ENCODE assay signal across 14 mouse cellular contexts in genomic region chr12:15809657-15810056, GRCm38 (mm10). TPM values are rescaled to one million over a fixed set of nuclear protein-coding genes. Genes with fewer than 3 reads are reported as not detected.
DNase-seq lines count a peak whose midpoint lies in the region; ATAC-seq and TF ChIP-seq lines count a peak whose summit lies in the region.
"Had no signal": no experiment of that assay in that cellular context is flagged by ENCODE, and none has a peak within 500 bp of the region (broad histone marks: within the 10 kb centered on the region; RNA-seq: fewer than 3 reads in every experiment).

No protein-coding gene starts in this region.

- H3K4me3 ChIP-seq in gastrocnemius, adult 2 months: peak overlapping the region; percentile 35
- H3K4me3 ChIP-seq in hindbrain, embryonic 15.5 days: peak overlapping the region; percentile 18
- 0 out of 2 replicates have a peak overlapping the region, but pooled peaks have one; percentile 6 for H3K4me3 ChIP-seq in neural tube, embryonic 15.5 days (replicated peaks)
- H3K4me3 ChIP-seq: embryonic facial prominence, embryonic 12.5 days; kidney, embryonic 15.5 days; myocyte had no signal

- no peaks in the 10 kb centered on the region for H3K9me3 ChIP-seq in hindbrain, embryonic 15.5 days
- H3K9me3 ChIP-seq in neural tube, embryonic 15.5 days (replicated peaks): no peaks in the 10 kb centered on the region
- H3K9me3 ChIP-seq: embryonic facial prominence, embryonic 12.5 days; kidney, embryonic 15.5 days had no signal

- no peak for ATAC-seq in hindbrain, embryonic 15.5 days (ENCODE audit: low FRiP score, low read depth)
- ATAC-seq in neural tube, embryonic 15.5 days (ENCODE audit: low FRiP score): no peak
- ATAC-seq in erythroblast, adult 5-6 weeks (replicated peaks; ENCODE audit: low FRiP score, poor library complexity, severe bottlenecking): no peak
- ATAC-seq: liver, postnatal 0 days had no signal

- intact Hi-C loops in gastrocnemius, adult 2 months (cut with DNase I): loop anchor here (2.0 to 10.0 kb wide), 5 partner anchors 45 to 375 kb away; no protein-coding TSS in a partner anchor

- 43% methylated on average over 7 of the region's 7 CpGs for WGBS in hindbrain, embryonic 15.5 days
- 60% methylated on average over 7 of the region's 7 CpGs for WGBS in neural tube, embryonic 15.5 days

- 0 out of 2 replicates have a peak overlapping the region, but pooled peaks have one; percentile 3 for H3K9ac ChIP-seq in hindbrain, embryonic 15.5 days
- H3K9ac ChIP-seq in neural tube, embryonic 15.5 days (replicated peaks): peak overlapping the region; percentile 28; the same call in 1 of the 2 replicates
- H3K9ac ChIP-seq: embryonic facial prominence, embryonic 12.5 days; kidney, embryonic 15.5 days; liver, postnatal 0 days had no signal

- TF ChIP-seq CTCF in gastrocnemius, adult 2 months (IDR thresholded peaks at IDR 0.05): no peak

- H3K4me2 ChIP-seq in hindbrain, embryonic 15.5 days: peak overlapping the region; percentile 61
- H3K4me2 ChIP-seq in neural tube, embryonic 15.5 days: peak overlapping the region; percentile 67
- H3K4me2 ChIP-seq: embryonic facial prominence, embryonic 12.5 days; kidney, embryonic 15.5 days had no signal

- no peaks in the 10 kb centered on the region for H3K27me3 ChIP-seq in hindbrain, embryonic 15.5 days
- H3K27me3 ChIP-seq in neural tube, embryonic 15.5 days (replicated peaks): no peaks in the 10 kb centered on the region
- H3K27me3 ChIP-seq: CH12.LX; embryonic facial prominence, embryonic 12.5 days; kidney, embryonic 15.5 days had no signal

- peaks cover 36% of the 10 kb centered on the region for H3K36me3 ChIP-seq in hindbrain, embryonic 15.5 days
- H3K36me3 ChIP-seq in neural tube, embryonic 15.5 days: peaks cover 34% of the 10 kb centered on the region

- H3K4me1 ChIP-seq in hindbrain, embryonic 15.5 days (replicated peaks): peaks cover 60% of the 10 kb centered on the region
- peaks cover 61% of the 10 kb centered on the region for H3K4me1 ChIP-seq in neural tube, embryonic 15.5 days

- DNase-seq in gastrocnemius, adult 2 months: peak; percentile 43
- DNase-seq in gastrocnemius, postnatal 25 days: no peak
- peak; percentile 20 for DNase-seq in thymus, postnatal 4 days
- DNase-seq in thymus, adult 18-20 months: no peak
- no peak for DNase-seq in kidney, postnatal 14 days
- DNase-seq: gastrocnemius, postnatal 14 days; liver, postnatal 0 days had no signal

- peak overlapping the region; percentile 78 for H3K27ac ChIP-seq in gastrocnemius, adult 2 months
- peak overlapping the region; percentile 14; the same call in 1 of the 2 replicates for H3K27ac ChIP-seq in hindbrain, embryonic 15.5 days (replicated peaks)
- no peak overlapping the region for H3K27ac ChIP-seq in neural tube, embryonic 15.5 days (replicated peaks)
- H3K27ac ChIP-seq: embryonic facial prominence, embryonic 12.5 days; kidney, embryonic 15.5 days had no signal

RNA-seq across cellular contexts. Expression of gene Trib2, which starts 7.1 kb away (rescaled TPM):
- 10 to 100 TPM; 10.0 to 17.8 TPM for total RNA-seq in gastrocnemius, adult 2 months (2021)
- total RNA-seq in gastrocnemius, postnatal 25 days (2021): 10 to 100 TPM; 13.6 to 20.0 TPM
- 126 and 136 TPM in 2 replicates for polyA plus RNA-seq in hindbrain, embryonic 15.5 days (2015; fragmentation: Nextera tagmentation; extraction: Ambion mirVana)
- polyA plus RNA-seq in neural tube, embryonic 15.5 days (2015; fragmentation: Nextera tagmentation; extraction: Ambion mirVana): 119 and 134 TPM in 2 replicates
- total RNA-seq in erythroblast, adult 5-6 weeks (2015; ENCODE audit: low replicate concordance): 1.3 and 1.7 TPM in 2 replicates
- total RNA-seq in erythroblast, adult 5-6 weeks (2017; ENCODE audit: low replicate concordance): 0.84 and 1.6 TPM in 2 replicates

Comparison
In these comparisons a context has a peak if more than half of its experiments do, and no peak if none do; other contexts are left out.
1. DNase-seq: peak in gastrocnemius, adult 2 months (single experiment) and thymus, postnatal 4 days (single experiment); none in gastrocnemius, postnatal 25 days (single experiment), thymus, adult 18-20 months (0 of 2) and kidney, postnatal 14 days (single experiment).
2. RNA of gene Trib2, which starts 7.1 kb away (total RNA-seq): 13.6 to 20.0 TPM in gastrocnemius, postnatal 25 days and 10.0 to 17.8 TPM in gastrocnemius, adult 2 months; 0.84 to 1.7 TPM in erythroblast, adult 5-6 weeks; every median in the first group is over 4 times any median in the second.
3. Peak in every context shown above with its lines, with median percentiles within 50 percentile points of each other: H3K4me3 ChIP-seq.